ENCODE assay signal across 8 mouse cellular contexts in genomic region chr14:80269179-80269951, GRCm38 (mm10).
DNase-seq lines count a peak whose midpoint lies in the region; ATAC-seq and TF ChIP-seq lines count a peak whose summit lies in the region.

No protein-coding gene starts in this region.

- H3K9ac ChIP-seq in heart, adult 2 months (ENCODE audit: low read depth, low read length) = no peak overlapping the region
- H3K9ac ChIP-seq in heart, embryonic 11.5 days (ENCODE audit: low read depth, low read length) = no peak overlapping the region
- H3K9ac ChIP-seq in hindbrain, embryonic 12.5 days = no peak overlapping the region

- H3K4me1 ChIP-seq in heart, adult 2 months (ENCODE audit: control insufficient read depth, insufficient read depth, low read length) = no peaks in the 10 kb centered on the region
- H3K4me1 ChIP-seq in heart, embryonic 11.5 days (ENCODE audit: control insufficient read depth, insufficient read depth, low read length) = no peaks in the 10 kb centered on the region
- peaks cover 3% of the 10 kb centered on the region for H3K4me1 ChIP-seq in cortical plate, adult 2 months (ENCODE audit: control insufficient read depth, insufficient read depth, low read length)
- peaks cover 11% of the 10 kb centered on the region; the same call in 1 of the 2 replicates for H3K4me1 ChIP-seq in hindbrain, embryonic 12.5 days

- no peak for TF ChIP-seq EP300 in heart, adult 2 months (IDR thresholded peaks at IDR 0.05; ENCODE audit: insufficient read depth, low read depth, low read length)

- no peak overlapping the region for H3K4me2 ChIP-seq in heart, embryonic 11.5 days
- H3K4me2 ChIP-seq in hindbrain, embryonic 12.5 days (replicated peaks) = peak overlapping the region; percentile 31; the same call in 1 of the 2 replicates

- H3K27me3 ChIP-seq in heart, adult 2 months (ENCODE audit: control insufficient read depth, insufficient read depth, low read length) = no peaks in the 10 kb centered on the region
- no peaks in the 10 kb centered on the region for H3K27me3 ChIP-seq in heart, embryonic 11.5 days (ENCODE audit: control insufficient read depth, insufficient read depth, low read length)
- no peaks in the 10 kb centered on the region for H3K27me3 ChIP-seq in hindbrain, embryonic 12.5 days

- H3K9me3 ChIP-seq in heart, embryonic 11.5 days (replicated peaks; ENCODE audit: control insufficient read depth, low read length) = no peaks in the 10 kb centered on the region
- no peaks in the 10 kb centered on the region for H3K9me3 ChIP-seq in hindbrain, embryonic 12.5 days (replicated peaks)

- DNase-seq in heart, adult 2 months = no peak
- peak; percentile 32 to 83 for DNase-seq in adrenal gland, adult (ENCODE audit: inconsistent age in 2 of 2, low spot score in 1 of 2)
- peak; percentile 82 for DNase-seq in layer of hippocampus, adult 9-10 months (ENCODE audit: low spot score)
- peak; percentile 82 for DNase-seq in mesoderm, embryonic 11.5 days (ENCODE audit: low read depth, low spot score)
- peak; percentile 80 for DNase-seq in telencephalon, adult 2 months (ENCODE audit: low read depth, low spot score)

- peak; percentile 78 for TF ChIP-seq CTCF in heart, adult 2 months (IDR thresholded peaks at IDR 0.05)
- peak; percentile 86 for TF ChIP-seq CTCF in cortical plate, adult 2 months (IDR thresholded peaks at IDR 0.05; ENCODE audit: extremely low read depth, insufficient read depth, low read length)

- H3K27ac ChIP-seq in heart, adult 2 months = no peak overlapping the region
- H3K27ac ChIP-seq in heart, embryonic 11.5 days (ENCODE audit: low read depth, low read length) = no peak overlapping the region
- no peak overlapping the region for H3K27ac ChIP-seq in cortical plate, adult 2 months (ENCODE audit: insufficient read depth, low read length)
- H3K27ac ChIP-seq in hindbrain, embryonic 12.5 days = no peak overlapping the region

- 53% methylated on average over 7 of the region's 7 CpGs for WGBS in heart, adult 2 months
- 52% methylated on average over 7 of the region's 7 CpGs for WGBS in heart, embryonic 11.5 days (ENCODE audit: insufficient replicate concordance)
- WGBS in hindbrain, embryonic 12.5 days = 49% methylated on average over 7 of the region's 7 CpGs

- no peaks in the 10 kb centered on the region for H3K79me2 ChIP-seq in heart, adult 2 months (replicated peaks; ENCODE audit: control insufficient read depth, insufficient read depth, low read length)

- no peak for TF ChIP-seq POLR2A in heart, adult 2 months (IDR thresholded peaks at IDR 0.05; ENCODE audit: insufficient read depth, low read depth, low read length)
- TF ChIP-seq POLR2A in cortical plate, adult 2 months (IDR thresholded peaks at IDR 0.05; ENCODE audit: extremely low read depth, insufficient read depth, low read length) = no peak

- intact Hi-C loops in heart, adult 2 months (cut with DNase I) = no loop called here

- no peak for ATAC-seq in heart, embryonic 11.5 days (replicated peaks; ENCODE audit: insufficient number of reproducible peaks, low FRiP score, low TSS enrichment)
- peak; percentile 59 for ATAC-seq in hindbrain, embryonic 12.5 days (ENCODE audit: low FRiP score)

- H3K36me3 ChIP-seq in heart, adult 2 months (ENCODE audit: control insufficient read depth, insufficient read depth, low read length) = no peaks in the 10 kb centered on the region
- H3K36me3 ChIP-seq in heart, embryonic 11.5 days (ENCODE audit: control insufficient read depth, insufficient read depth, low read length) = no peaks in the 10 kb centered on the region
- H3K36me3 ChIP-seq in hindbrain, embryonic 12.5 days = no peaks in the 10 kb centered on the region

- H3K4me3 ChIP-seq in heart, adult 2 months = no peak overlapping the region
- H3K4me3 ChIP-seq in heart, embryonic 11.5 days (ENCODE audit: low read depth, low read length) = no peak overlapping the region
- H3K4me3 ChIP-seq in cortical plate, adult 2 months (ENCODE audit: insufficient read depth, low read length) = no peak overlapping the region
- no peak overlapping the region for H3K4me3 ChIP-seq in hindbrain, embryonic 12.5 days

Comparison
In these comparisons a context has a peak if more than half of its experiments do, and no peak if none do; other contexts are left out.
1. DNase-seq: peak in adrenal gland, adult (2 of 2), layer of hippocampus, adult 9-10 months (single experiment), mesoderm, embryonic 11.5 days (single experiment) and telencephalon, adult 2 months (single experiment); none in heart, adult 2 months (0 of 2).